ENCODE assay signal across 18 mouse cellular contexts in the genomic region with DNA sequence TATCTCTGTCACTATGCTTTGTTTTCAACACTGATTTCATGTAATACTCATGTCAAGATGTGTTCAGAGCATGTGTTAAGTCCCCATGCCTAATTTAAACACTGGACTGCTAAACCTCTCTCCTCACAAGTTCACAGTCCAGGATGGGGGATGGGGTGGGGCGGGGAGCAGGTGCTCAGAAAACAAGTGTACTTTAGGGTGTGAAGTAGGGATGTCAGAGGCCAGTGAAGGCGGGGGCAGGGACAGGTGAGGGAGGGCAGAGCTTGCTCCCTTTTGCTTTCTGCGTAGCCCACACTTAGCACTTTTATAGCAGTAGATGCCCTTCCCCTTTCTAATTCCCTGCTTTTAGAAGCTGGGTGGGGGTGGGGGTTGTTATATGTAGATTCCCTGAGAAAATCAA. TPM values are rescaled to one million over a fixed set of nuclear protein-coding genes. Genes with fewer than 3 reads are reported as not detected.
DNase-seq lines count a peak whose midpoint lies in the region; ATAC-seq and TF ChIP-seq lines count a peak whose summit lies in the region.
"Had no signal": no experiment of that assay in that cellular context is flagged by ENCODE, and none has a peak within 500 bp of the region (broad histone marks: within the 10 kb centered on the region; RNA-seq: fewer than 3 reads in every experiment).

No protein-coding gene starts in this region.

- no peak overlapping the region for H3K27ac ChIP-seq in hindbrain, embryonic 11.5 days (ENCODE audit: low read depth, low read length)
- H3K27ac ChIP-seq in hindbrain, embryonic 10.5 days: no peak overlapping the region
- H3K27ac ChIP-seq in midbrain, embryonic 15.5 days: no peak overlapping the region
- H3K27ac ChIP-seq in midbrain, embryonic 14.5 days (replicated peaks; ENCODE audit: low read depth, low read length): no peak overlapping the region
- no peak overlapping the region for H3K27ac ChIP-seq in hindbrain, embryonic 13.5 days
- H3K27ac ChIP-seq in gastrocnemius, adult 2 months: no peak overlapping the region
- H3K27ac ChIP-seq: embryonic facial prominence, embryonic 12.5 days; heart, embryonic 15.5 days; kidney, postnatal 0 days; limb, embryonic 15.5 days; stomach, embryonic 15.5 days had no signal

- H3K27me3 ChIP-seq in hindbrain, embryonic 11.5 days (ENCODE audit: control insufficient read depth, insufficient read depth, low read length): no peaks in the 10 kb centered on the region
- 0 out of 2 replicates have a peak, but pooled peaks cover 6% of the 10 kb centered on the region for H3K27me3 ChIP-seq in hindbrain, embryonic 10.5 days (ENCODE audit: insufficient read depth, poor library complexity, severe bottlenecking)
- no peaks in the 10 kb centered on the region for H3K27me3 ChIP-seq in midbrain, embryonic 15.5 days (replicated peaks)
- no peaks in the 10 kb centered on the region for H3K27me3 ChIP-seq in midbrain, embryonic 14.5 days (ENCODE audit: control insufficient read depth, insufficient read depth, low read length)
- 0 out of 2 replicates have a peak, but pooled peaks cover 4% of the 10 kb centered on the region for H3K27me3 ChIP-seq in hindbrain, embryonic 13.5 days
- H3K27me3 ChIP-seq: embryonic facial prominence, embryonic 12.5 days; heart, embryonic 15.5 days; limb, embryonic 15.5 days; stomach, embryonic 15.5 days had no signal

- no peak for TF ChIP-seq CTCF in gastrocnemius, adult 2 months (IDR thresholded peaks at IDR 0.05)

- WGBS in hindbrain, embryonic 11.5 days: 63% methylated on average over 3 of the region's 3 CpGs
- WGBS in hindbrain, embryonic 10.5 days: 62% methylated on average over 3 of the region's 3 CpGs
- WGBS in midbrain, embryonic 15.5 days: 71% methylated on average over 3 of the region's 3 CpGs
- WGBS in midbrain, embryonic 14.5 days: 67% methylated on average over 3 of the region's 3 CpGs
- 63% methylated on average over 3 of the region's 3 CpGs for WGBS in hindbrain, embryonic 13.5 days

- H3K36me3 ChIP-seq in hindbrain, embryonic 11.5 days (ENCODE audit: control insufficient read depth, insufficient read depth, low read length): no peaks in the 10 kb centered on the region
- no peaks in the 10 kb centered on the region for H3K36me3 ChIP-seq in hindbrain, embryonic 10.5 days
- H3K36me3 ChIP-seq in midbrain, embryonic 15.5 days (replicated peaks): no peaks in the 10 kb centered on the region
- H3K36me3 ChIP-seq in midbrain, embryonic 14.5 days (ENCODE audit: control insufficient read depth, insufficient read depth, low read length): no peaks in the 10 kb centered on the region
- H3K36me3 ChIP-seq in hindbrain, embryonic 13.5 days: no peaks in the 10 kb centered on the region
- H3K36me3 ChIP-seq: embryonic facial prominence, embryonic 12.5 days; heart, embryonic 15.5 days; limb, embryonic 15.5 days; stomach, embryonic 15.5 days had no signal

- no peak overlapping the region for H3K9ac ChIP-seq in hindbrain, embryonic 11.5 days (ENCODE audit: low read depth, low read length)
- H3K9ac ChIP-seq in midbrain, embryonic 15.5 days: no peak overlapping the region
- H3K9ac ChIP-seq in midbrain, embryonic 14.5 days (replicated peaks; ENCODE audit: low read length): no peak overlapping the region
- H3K9ac ChIP-seq in hindbrain, embryonic 13.5 days: no peak overlapping the region
- H3K9ac ChIP-seq: embryonic facial prominence, embryonic 12.5 days; heart, embryonic 15.5 days; limb, embryonic 15.5 days; stomach, embryonic 15.5 days had no signal

- H3K4me2 ChIP-seq in hindbrain, embryonic 11.5 days (replicated peaks; ENCODE audit: low read depth, low read length): no peak overlapping the region
- H3K4me2 ChIP-seq in midbrain, embryonic 15.5 days: no peak overlapping the region
- no peak overlapping the region for H3K4me2 ChIP-seq in midbrain, embryonic 14.5 days (ENCODE audit: low read length)
- no peak overlapping the region for H3K4me2 ChIP-seq in hindbrain, embryonic 13.5 days
- H3K4me2 ChIP-seq: embryonic facial prominence, embryonic 12.5 days; heart, embryonic 15.5 days; limb, embryonic 15.5 days; stomach, embryonic 15.5 days had no signal

- H3K4me1 ChIP-seq in hindbrain, embryonic 11.5 days (replicated peaks; ENCODE audit: control insufficient read depth, insufficient read depth, low read length): no peaks in the 10 kb centered on the region
- no peaks in the 10 kb centered on the region for H3K4me1 ChIP-seq in hindbrain, embryonic 10.5 days (replicated peaks)
- no peaks in the 10 kb centered on the region for H3K4me1 ChIP-seq in midbrain, embryonic 15.5 days
- no peaks in the 10 kb centered on the region for H3K4me1 ChIP-seq in midbrain, embryonic 14.5 days (ENCODE audit: control insufficient read depth, insufficient read depth, low read length)
- no peaks in the 10 kb centered on the region for H3K4me1 ChIP-seq in hindbrain, embryonic 13.5 days (replicated peaks)
- H3K4me1 ChIP-seq: embryonic facial prominence, embryonic 12.5 days; heart, embryonic 15.5 days; limb, embryonic 15.5 days; stomach, embryonic 15.5 days had no signal

- no peaks in the 10 kb centered on the region for H3K9me3 ChIP-seq in hindbrain, embryonic 11.5 days (ENCODE audit: control insufficient read depth, low read length)
- no peaks in the 10 kb centered on the region for H3K9me3 ChIP-seq in hindbrain, embryonic 10.5 days
- H3K9me3 ChIP-seq in midbrain, embryonic 15.5 days: no peaks in the 10 kb centered on the region
- no peaks in the 10 kb centered on the region for H3K9me3 ChIP-seq in midbrain, embryonic 14.5 days (ENCODE audit: control insufficient read depth, low read length)
- no peaks in the 10 kb centered on the region for H3K9me3 ChIP-seq in hindbrain, embryonic 13.5 days
- H3K9me3 ChIP-seq: embryonic facial prominence, embryonic 12.5 days; heart, embryonic 15.5 days; limb, embryonic 15.5 days; stomach, embryonic 15.5 days had no signal

- H3K4me3 ChIP-seq in hindbrain, embryonic 11.5 days (ENCODE audit: low read depth, low read length): no peak overlapping the region
- no peak overlapping the region for H3K4me3 ChIP-seq in hindbrain, embryonic 10.5 days
- H3K4me3 ChIP-seq in midbrain, embryonic 15.5 days: no peak overlapping the region
- H3K4me3 ChIP-seq in midbrain, embryonic 14.5 days (replicated peaks; ENCODE audit: low read depth, low read length): no peak overlapping the region
- H3K4me3 ChIP-seq in hindbrain, embryonic 13.5 days: no peak overlapping the region
- no peak overlapping the region for H3K4me3 ChIP-seq in gastrocnemius, adult 2 months
- H3K4me3 ChIP-seq: embryonic facial prominence, embryonic 12.5 days; heart, embryonic 15.5 days; limb, embryonic 15.5 days; stomach, embryonic 15.5 days had no signal

- intact Hi-C loops in gastrocnemius, adult 2 months (cut with DNase I): loop anchor here (1.0 to 2.0 kb wide), 2 partner anchors 44 to 314 kb away; no protein-coding TSS in a partner anchor

- peak; percentile 33; the same call in 1 of the 2 replicates for ATAC-seq in hindbrain, embryonic 11.5 days (ENCODE audit: low FRiP score)
- ATAC-seq in midbrain, embryonic 15.5 days (replicated peaks): peak; percentile 16; the same call in 1 of the 2 replicates
- ATAC-seq in midbrain, embryonic 14.5 days (ENCODE audit: low FRiP score, low TSS enrichment): no peak
- 0 out of 2 replicates have a peak, but pooled peaks have one; percentile 19 for ATAC-seq in hindbrain, embryonic 13.5 days (ENCODE audit: low FRiP score)

- DNase-seq in hindbrain, embryonic 11.5 days (ENCODE audit: low spot score): no peak
- DNase-seq in hindbrain, embryonic 10.5 days (ENCODE audit: low spot score): no peak
- no peak for DNase-seq in midbrain, embryonic 14.5 days
- peak; percentile 22 for DNase-seq in naive thymus-derived CD4-positive, alpha-beta T cell, adult 2 months (ENCODE audit: low read depth)
- DNase-seq in gastrocnemius, adult 2 months: no peak
- no peak for DNase-seq in cerebellum, adult 9-10 months
- DNase-seq: heart, adult 11 months had no signal

RNA-seq across cellular contexts. Expression of a gene that starts 12.8 kb away (rescaled TPM):
- polyA plus RNA-seq in hindbrain, embryonic 11.5 days (2014; fragmentation: Nextera tagmentation; extraction: Ambion mirVana): not detected in 2 replicates
- polyA plus RNA-seq in hindbrain, embryonic 10.5 days (2016; fragmentation: Nextera tagmentation; extraction: Ambion mirVana): not detected in 2 replicates
- polyA plus RNA-seq in midbrain, embryonic 15.5 days (2015; fragmentation: Nextera tagmentation; extraction: Ambion mirVana): not detected in 2 replicates
- not detected in 2 replicates for polyA plus RNA-seq in midbrain, embryonic 14.5 days (2014; fragmentation: Nextera tagmentation; extraction: Ambion mirVana)
- polyA plus RNA-seq in hindbrain, embryonic 13.5 days (2015; fragmentation: Nextera tagmentation; extraction: Ambion mirVana): not detected in 2 replicates
- not detected for total RNA-seq in gastrocnemius, adult 2 months (2021)
- total RNA-seq: gastrocnemius, adult 18-20 months; layer of hippocampus, adult 8-10 months; left cerebral cortex, adult 8-10 months; neutrophil, adult 5-6 weeks had no signal
- polyA plus RNA-seq: embryonic facial prominence, embryonic 12.5 days; heart, embryonic 15.5 days; limb, embryonic 15.5 days had no signal

RNA-seq across cellular contexts. Expression of a gene that starts 23.4 kb away (rescaled TPM):
- polyA plus RNA-seq in hindbrain, embryonic 11.5 days (2014; fragmentation: Nextera tagmentation; extraction: Ambion mirVana): 23.9 and 27.2 TPM in 2 replicates
- 36.7 and 40.7 TPM in 2 replicates for polyA plus RNA-seq in hindbrain, embryonic 10.5 days (2016; fragmentation: Nextera tagmentation; extraction: Ambion mirVana)
- polyA plus RNA-seq in midbrain, embryonic 15.5 days (2015; fragmentation: Nextera tagmentation; extraction: Ambion mirVana): 31.8 TPM in 2 replicates
- polyA plus RNA-seq in midbrain, embryonic 14.5 days (2014; fragmentation: Nextera tagmentation; extraction: Ambion mirVana): 27.3 and 32.1 TPM in 2 replicates
- 33.8 and 34.7 TPM in 2 replicates for polyA plus RNA-seq in hindbrain, embryonic 13.5 days (2015; fragmentation: Nextera tagmentation; extraction: Ambion mirVana)
- total RNA-seq in gastrocnemius, adult 2 months (2021): 10 to 100 TPM; 20.7 to 26.3 TPM

RNA-seq across cellular contexts. Expression of a gene that starts 31.1 kb away (rescaled TPM):
- polyA plus RNA-seq in hindbrain, embryonic 11.5 days (2014; fragmentation: Nextera tagmentation; extraction: Ambion mirVana): 0.25 and 0.86 TPM in 2 replicates
- 0.89 and 1.0 TPM in 2 replicates for polyA plus RNA-seq in hindbrain, embryonic 10.5 days (2016; fragmentation: Nextera tagmentation; extraction: Ambion mirVana)
- 1.0 and 1.6 TPM in 2 replicates for polyA plus RNA-seq in midbrain, embryonic 15.5 days (2015; fragmentation: Nextera tagmentation; extraction: Ambion mirVana)
- 0.53 and 0.83 TPM in 2 replicates for polyA plus RNA-seq in midbrain, embryonic 14.5 days (2014; fragmentation: Nextera tagmentation; extraction: Ambion mirVana)
- polyA plus RNA-seq in hindbrain, embryonic 13.5 days (2015; fragmentation: Nextera tagmentation; extraction: Ambion mirVana): 0.53 and 0.82 TPM in 2 replicates
- not detected for total RNA-seq in gastrocnemius, adult 2 months (2021)
- total RNA-seq: gastrocnemius, adult 18-20 months; neutrophil, adult 5-6 weeks had no signal

RNA-seq across cellular contexts. Expression of a gene that starts 59.6 kb away (rescaled TPM):
- 20.3 and 23.0 TPM in 2 replicates for polyA plus RNA-seq in hindbrain, embryonic 11.5 days (2014; fragmentation: Nextera tagmentation; extraction: Ambion mirVana)
- polyA plus RNA-seq in hindbrain, embryonic 10.5 days (2016; fragmentation: Nextera tagmentation; extraction: Ambion mirVana): 21.6 and 23.3 TPM in 2 replicates
- polyA plus RNA-seq in midbrain, embryonic 15.5 days (2015; fragmentation: Nextera tagmentation; extraction: Ambion mirVana): 26.0 and 29.6 TPM in 2 replicates
- polyA plus RNA-seq in midbrain, embryonic 14.5 days (2014; fragmentation: Nextera tagmentation; extraction: Ambion mirVana): 27.5 and 29.1 TPM in 2 replicates
- polyA plus RNA-seq in hindbrain, embryonic 13.5 days (2015; fragmentation: Nextera tagmentation; extraction: Ambion mirVana): 24.8 and 25.4 TPM in 2 replicates
- total RNA-seq in gastrocnemius, adult 2 months (2021): 1 to 10 TPM; 3.0 to 4.5 TPM

RNA-seq across cellular contexts. Expression of a gene that starts 60.0 kb away (rescaled TPM):
- 303 and 389 TPM in 2 replicates for polyA plus RNA-seq in hindbrain, embryonic 11.5 days (2014; fragmentation: Nextera tagmentation; extraction: Ambion mirVana)
- 461 and 484 TPM in 2 replicates for polyA plus RNA-seq in hindbrain, embryonic 10.5 days (2016; fragmentation: Nextera tagmentation; extraction: Ambion mirVana)
- polyA plus RNA-seq in midbrain, embryonic 15.5 days (2015; fragmentation: Nextera tagmentation; extraction: Ambion mirVana): 252 and 255 TPM in 2 replicates
- 208 and 247 TPM in 2 replicates for polyA plus RNA-seq in midbrain, embryonic 14.5 days (2014; fragmentation: Nextera tagmentation; extraction: Ambion mirVana)
- polyA plus RNA-seq in hindbrain, embryonic 13.5 days (2015; fragmentation: Nextera tagmentation; extraction: Ambion mirVana): 242 and 263 TPM in 2 replicates
- total RNA-seq in gastrocnemius, adult 2 months (2021): 100 to 1,000 TPM; 128 to 132 TPM
